ENCODE assay signal across 20 mouse cellular contexts in the genomic region with DNA sequence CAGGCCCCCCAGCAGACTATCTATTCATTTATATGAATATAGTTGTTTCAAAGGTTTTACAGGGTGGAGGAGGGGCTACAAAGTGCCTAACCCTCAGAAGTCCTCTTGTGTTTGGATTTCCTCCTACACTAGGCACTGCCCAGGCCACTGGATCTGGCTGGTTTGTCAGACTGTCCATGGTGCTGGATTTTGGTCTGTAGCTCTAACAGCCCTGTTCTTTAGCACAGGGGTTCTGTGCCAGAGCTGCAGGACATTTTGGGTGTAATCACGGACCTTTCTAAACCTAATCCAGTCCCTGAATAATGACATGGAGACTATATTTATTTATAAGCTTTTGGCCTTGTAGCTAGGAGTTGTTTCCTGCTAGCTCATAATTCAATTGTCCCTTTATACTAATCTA.
DNase-seq lines count a peak whose midpoint lies in the region; ATAC-seq and TF ChIP-seq lines count a peak whose summit lies in the region.
"Had no signal": no experiment of that assay in that cellular context is flagged by ENCODE, and none has a peak within 500 bp of the region (broad histone marks: within the 10 kb centered on the region; RNA-seq: fewer than 3 reads in every experiment).

No protein-coding gene starts in this region.

- DNase-seq in embryonic facial prominence, embryonic 11.5 days (ENCODE audit: low spot score) = peak; percentile 41
- no peak for DNase-seq in embryonic facial prominence, embryonic 10.5 days (ENCODE audit: low spot score)
- no peak for DNase-seq in kidney, adult 8-10 months
- DNase-seq in lung, embryonic 14.5 days = peak; percentile 60
- DNase-seq in lung, postnatal 10 days = no peak
- no peak for DNase-seq in ovary, postnatal 10 days (ENCODE audit: low spot score)
- DNase-seq: adrenal gland, postnatal 10 days; cerebellum, adult 18-20 months; cerebellum, adult 9-11 months; cerebellum, postnatal 36 days; forebrain, postnatal 0 days; gastrocnemius, postnatal 36 days; heart, adult 18-20 months had no signal

- H3K27me3 ChIP-seq in embryonic facial prominence, embryonic 11.5 days (ENCODE audit: control insufficient read depth, insufficient read depth, low read length) = no peaks in the 10 kb centered on the region
- H3K27me3 ChIP-seq in embryonic facial prominence, embryonic 10.5 days (replicated peaks; ENCODE audit: low read depth, poor library complexity, severe bottlenecking) = no peaks in the 10 kb centered on the region
- no peaks in the 10 kb centered on the region for H3K27me3 ChIP-seq in kidney, embryonic 15.5 days
- no peaks in the 10 kb centered on the region for H3K27me3 ChIP-seq in lung, embryonic 14.5 days (ENCODE audit: insufficient read depth, low read length)
- H3K27me3 ChIP-seq: embryonic facial prominence, embryonic 13.5 days; forebrain, embryonic 13.5 days; heart, embryonic 15.5 days; hindbrain, embryonic 15.5 days had no signal

- WGBS in embryonic facial prominence, embryonic 11.5 days = 76% methylated on average over 1 of the region's 1 CpGs
- 78% methylated on average over 1 of the region's 1 CpGs for WGBS in embryonic facial prominence, embryonic 10.5 days
- WGBS in kidney, embryonic 15.5 days = 41% methylated on average over 1 of the region's 1 CpGs
- 44% methylated on average over 1 of the region's 1 CpGs for WGBS in lung, embryonic 14.5 days

- H3K9me3 ChIP-seq in embryonic facial prominence, embryonic 11.5 days (replicated peaks; ENCODE audit: control insufficient read depth, low read length) = no peaks in the 10 kb centered on the region
- no peaks in the 10 kb centered on the region for H3K9me3 ChIP-seq in embryonic facial prominence, embryonic 10.5 days
- no peaks in the 10 kb centered on the region for H3K9me3 ChIP-seq in kidney, embryonic 15.5 days (replicated peaks)
- no peaks in the 10 kb centered on the region for H3K9me3 ChIP-seq in lung, embryonic 14.5 days (ENCODE audit: low read depth, low read length)
- H3K9me3 ChIP-seq: embryonic facial prominence, embryonic 13.5 days; heart, embryonic 15.5 days; hindbrain, embryonic 15.5 days had no signal

- no peak for TF ChIP-seq CTCF in lung, embryonic 14.5 days (IDR thresholded peaks at IDR 0.05; ENCODE audit: low read depth)

- H3K4me3 ChIP-seq in embryonic facial prominence, embryonic 11.5 days (ENCODE audit: low read depth, low read length) = no peak overlapping the region
- H3K4me3 ChIP-seq in embryonic facial prominence, embryonic 10.5 days = no peak overlapping the region
- H3K4me3 ChIP-seq in kidney, embryonic 15.5 days (replicated peaks) = no peak overlapping the region
- no peak overlapping the region for H3K4me3 ChIP-seq in lung, embryonic 14.5 days (ENCODE audit: low read depth, low read length)
- H3K4me3 ChIP-seq: embryonic facial prominence, embryonic 13.5 days; forebrain, embryonic 13.5 days; heart, embryonic 15.5 days; hindbrain, embryonic 15.5 days had no signal

- no peak overlapping the region for H3K4me2 ChIP-seq in embryonic facial prominence, embryonic 11.5 days (ENCODE audit: low read depth, low read length)
- no peak overlapping the region for H3K4me2 ChIP-seq in kidney, embryonic 15.5 days
- no peak overlapping the region for H3K4me2 ChIP-seq in lung, embryonic 14.5 days
- H3K4me2 ChIP-seq: embryonic facial prominence, embryonic 13.5 days; forebrain, embryonic 13.5 days; heart, embryonic 11.5 days; heart, embryonic 15.5 days; hindbrain, embryonic 15.5 days had no signal

- no peak overlapping the region for H3K9ac ChIP-seq in embryonic facial prominence, embryonic 11.5 days (replicated peaks; ENCODE audit: low read length)
- no peak overlapping the region for H3K9ac ChIP-seq in kidney, embryonic 15.5 days
- H3K9ac ChIP-seq in lung, embryonic 14.5 days = no peak overlapping the region
- H3K9ac ChIP-seq: embryonic facial prominence, embryonic 13.5 days; forebrain, embryonic 13.5 days; forebrain, postnatal 0 days; heart, embryonic 15.5 days; hindbrain, embryonic 15.5 days had no signal

- no peaks in the 10 kb centered on the region for H3K4me1 ChIP-seq in embryonic facial prominence, embryonic 11.5 days (ENCODE audit: control insufficient read depth, insufficient read depth, low read length)
- H3K4me1 ChIP-seq in embryonic facial prominence, embryonic 10.5 days = 0 out of 2 replicates have a peak, but pooled peaks cover 10% of the 10 kb centered on the region
- no peaks in the 10 kb centered on the region for H3K4me1 ChIP-seq in kidney, embryonic 15.5 days
- H3K4me1 ChIP-seq in lung, embryonic 14.5 days (ENCODE audit: insufficient read depth) = no peaks in the 10 kb centered on the region
- H3K4me1 ChIP-seq: embryonic facial prominence, embryonic 13.5 days; forebrain, embryonic 13.5 days; heart, embryonic 15.5 days; hindbrain, embryonic 15.5 days had no signal

- H3K36me3 ChIP-seq in embryonic facial prominence, embryonic 11.5 days (replicated peaks; ENCODE audit: control insufficient read depth, insufficient read depth, low read depth, low read length) = no peaks in the 10 kb centered on the region
- no peaks in the 10 kb centered on the region for H3K36me3 ChIP-seq in embryonic facial prominence, embryonic 10.5 days (replicated peaks)
- H3K36me3 ChIP-seq in kidney, embryonic 15.5 days = no peaks in the 10 kb centered on the region
- H3K36me3 ChIP-seq in lung, embryonic 14.5 days (ENCODE audit: insufficient read depth) = no peaks in the 10 kb centered on the region
- H3K36me3 ChIP-seq: embryonic facial prominence, embryonic 13.5 days; heart, embryonic 15.5 days; hindbrain, embryonic 15.5 days had no signal

- ATAC-seq in embryonic facial prominence, embryonic 11.5 days (replicated peaks; ENCODE audit: insufficient number of reproducible peaks, low FRiP score, low TSS enrichment, low read depth) = no peak
- ATAC-seq in kidney, embryonic 15.5 days (replicated peaks; ENCODE audit: low FRiP score) = 0 out of 2 replicates have a peak, but pooled peaks have one; percentile 33
- 0 out of 2 replicates have a peak, but pooled peaks have one; percentile 49 for ATAC-seq in lung, embryonic 14.5 days (ENCODE audit: insufficient read depth)
- ATAC-seq: forebrain, embryonic 13.5 days; forebrain, postnatal 0 days; intestine, embryonic 16.5 days had no signal

- no peak overlapping the region for H3K27ac ChIP-seq in embryonic facial prominence, embryonic 11.5 days (replicated peaks; ENCODE audit: low read depth, low read length)
- H3K27ac ChIP-seq in embryonic facial prominence, embryonic 10.5 days (replicated peaks) = no peak overlapping the region
- H3K27ac ChIP-seq in kidney, embryonic 15.5 days = no peak overlapping the region
- H3K27ac ChIP-seq in lung, embryonic 14.5 days (ENCODE audit: low read depth) = no peak overlapping the region
- H3K27ac ChIP-seq: embryonic facial prominence, embryonic 13.5 days; forebrain, embryonic 13.5 days; heart, embryonic 15.5 days; hindbrain, embryonic 15.5 days had no signal

Comparison
In these comparisons a context has a peak if more than half of its experiments do, and no peak if none do; other contexts are left out.
1. DNase-seq: peak in embryonic facial prominence, embryonic 11.5 days (single experiment) and lung, embryonic 14.5 days (single experiment); none in embryonic facial prominence, embryonic 10.5 days (single experiment), kidney, adult 8-10 months (0 of 2), lung, postnatal 10 days (single experiment) and ovary, postnatal 10 days (single experiment).